Mouse (Mus musculus) ES-E14 (cell line): Measurements from ENCODE around the gene Uba52. TPM values are rescaled to one million over a fixed set of nuclear protein-coding genes. Genes with fewer than 3 reads are reported as not detected.
A peak's percentile ranks its signal among the peaks of the same experiment; 100 is the strongest.

Source experiments
- DNase-seq: peaks from one replicate; pipeline ENCODE4 v3.0.0-alpha.2; 2013; ENCODE audit warnings: low read depth, low spot score
- H3K27ac ChIP-seq: 2 replicates; pipeline ENCODE4 v1.5.1; 2012; ENCODE audit warnings: low read depth, mild to moderate bottlenecking, low read length, moderate library complexity, mixed read lengths; ENCODE audit not compliant: poor library complexity, insufficient read depth, severe bottlenecking
- H3K36me3 ChIP-seq: 2 replicates; pipeline ENCODE4 v1.6.1; 2012; ENCODE audit warnings: mild to moderate bottlenecking, low read length, moderate library complexity, mixed read lengths; ENCODE audit not compliant: control insufficient read depth, poor library complexity, insufficient read depth, severe bottlenecking
- H3K4me1 ChIP-seq, 2 experiments: fragments of 150-350 bp in 1 of 2; sonication (generic) in 1 of 2; 2 replicates each; pipeline ENCODE4 v1.6.1; 2012; ENCODE audit warnings: low read length in 2 of 2, mild to moderate bottlenecking in 1 of 2, mixed read lengths in 1 of 2; ENCODE audit not compliant: control insufficient read depth in 2 of 2, insufficient read depth in 2 of 2, poor library complexity in 1 of 2
- H3K4me3 ChIP-seq, 2 experiments: fragments of 150-350 bp in 1 of 2; sonication (generic) in 1 of 2; 2 replicates each; pipeline ENCODE4 v1.5.1; 2012; ENCODE audit warnings: low read length in 2 of 2, low read depth in 1 of 2, mild to moderate bottlenecking in 1 of 2, mixed read lengths in 1 of 2; ENCODE audit not compliant: insufficient read depth in 1 of 2, poor library complexity in 1 of 2, severe bottlenecking in 1 of 2
- H3K9ac ChIP-seq: 2 replicates; pipeline ENCODE4 v1.6.1; 2012; ENCODE audit warnings: low read depth, mild to moderate bottlenecking, low read length, mixed read lengths; ENCODE audit not compliant: poor library complexity, insufficient read depth, severe bottlenecking
- H3K9me3 ChIP-seq: fragments of 150-350 bp; sonication (generic); 2 replicates; pipeline ENCODE4 v1.6.1; 2012; ENCODE audit warnings: low read depth, mild to moderate bottlenecking, low read length; ENCODE audit not compliant: control insufficient read depth, insufficient read depth
- CHD2 ChIP-seq: IDR thresholded peaks from 2 replicates; pipeline ENCODE4 v1.6.1; 2014; ENCODE audit warnings: mild to moderate bottlenecking, low read depth, low read length, inconsistent platforms
- HCFC1 ChIP-seq: IDR thresholded peaks from 2 replicates; pipeline ENCODE4 v1.6.1; 2012; ENCODE audit warnings: low read length, inconsistent platforms, borderline replicate concordance; ENCODE audit not compliant: insufficient read depth
- MAFK ChIP-seq: IDR thresholded peaks from 2 replicates; pipeline ENCODE4 v1.6.1; 2014; ENCODE audit warnings: mild to moderate bottlenecking, low read depth, low read length, inconsistent platforms; ENCODE audit not compliant: insufficient read depth
- ZC3H11A ChIP-seq: IDR thresholded peaks from 2 replicates; pipeline ENCODE4 v1.6.1; 2012; ENCODE audit warnings: low read depth, mild to moderate bottlenecking, inconsistent platforms, low read length, borderline replicate concordance
- ZNF384 ChIP-seq: IDR thresholded peaks from 2 replicates; pipeline ENCODE4 v1.6.1; 2012; ENCODE audit warnings: low read depth, low read length, inconsistent platforms
- in situ Hi-C, 2 experiments: fragments of 600-800 bp; cut with MboI; formaldehyde crosslinking; loops; one replicate each; pipeline ENCODE4 v1.15.1; 2025; ENCODE audit warnings: low sequenced_read_pairs in 2 of 2, inconsistent platforms in 1 of 2; ENCODE audit not compliant: unreplicated experiment in 2 of 2
- total RNA-seq: library from RNA; depleted of rRNA; stranded (reverse); fragments of 300-350 nt; gene quantifications from 2 replicates; pipeline ENCODE4 v1.2.3, GENCODE M21; 2012

Gene Uba52
- total RNA-seq, 1 experiment = 3,214 TPM

DNA sequence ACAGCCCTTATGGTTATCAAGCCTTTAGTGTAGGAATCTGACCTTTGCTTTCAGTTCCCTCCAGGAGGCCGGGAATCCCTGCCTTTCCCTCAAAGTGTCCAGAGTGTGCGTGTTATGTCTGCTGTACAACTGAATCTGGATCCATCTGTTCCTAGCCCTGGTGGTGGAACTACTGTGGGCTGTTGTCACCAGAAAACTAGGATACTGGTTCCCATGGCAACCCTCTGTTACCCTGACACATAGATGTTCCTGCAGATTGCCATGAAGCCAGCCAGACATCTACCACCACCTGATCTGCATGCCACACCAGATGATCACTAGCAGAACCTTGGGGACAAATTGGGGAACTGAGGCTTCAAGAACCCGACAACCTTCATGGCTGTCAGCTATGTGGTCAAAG, 28.7 kb downstream of the Uba52 start:
- in situ Hi-C loops = no loop called here
- Histone ChIP-seq H3K4me1 (peaks cover 0 to 14% of the 10 kb centered on the region in 2 experiments; a peak in 1 of 4 replicates), H3K9ac (no peak overlapping the region), H3K36me3 (no peaks in the 10 kb centered on the region), H3K27ac (no peak overlapping the region), H3K4me3 (no peak overlapping the region), H3K9me3 (no peaks in the 10 kb centered on the region)
- no peak for DNase-seq
- TF ChIP-seq ZNF384 = no peak
- no peak for TF ChIP-seq ZC3H11A

- Histone ChIP-seq H3K36me3 (peaks cover 3% of the 10 kb centered on the region; the same call in 1 of the 2 replicates), H3K4me3 (peak overlapping the region; percentile 52 to 96), H3K9ac (peak overlapping the region; percentile 21; the same call in 1 of the 2 replicates), H3K9me3 (no peaks in the 10 kb centered on the region), H3K27ac (peak overlapping the region; percentile 59), H3K4me1 (peaks cover 0 to 7% of the 10 kb centered on the region in 2 experiments; a peak in 1 of 4 replicates)
- DNase-seq = peak; percentile 92
- in situ Hi-C loops = no loop called here
- TF ChIP-seq ZC3H11A = no peak
- TF ChIP-seq MAFK = no peak
- peak; percentile 54; the same call in 1 of the 2 replicates for TF ChIP-seq HCFC1
- no peak for TF ChIP-seq ZNF384
- no peak for TF ChIP-seq CHD2
These were observed 33.2 kb downstream of the Uba52 start for GRCm38 (mm10) chr8:70477269-70477982.

DNA sequence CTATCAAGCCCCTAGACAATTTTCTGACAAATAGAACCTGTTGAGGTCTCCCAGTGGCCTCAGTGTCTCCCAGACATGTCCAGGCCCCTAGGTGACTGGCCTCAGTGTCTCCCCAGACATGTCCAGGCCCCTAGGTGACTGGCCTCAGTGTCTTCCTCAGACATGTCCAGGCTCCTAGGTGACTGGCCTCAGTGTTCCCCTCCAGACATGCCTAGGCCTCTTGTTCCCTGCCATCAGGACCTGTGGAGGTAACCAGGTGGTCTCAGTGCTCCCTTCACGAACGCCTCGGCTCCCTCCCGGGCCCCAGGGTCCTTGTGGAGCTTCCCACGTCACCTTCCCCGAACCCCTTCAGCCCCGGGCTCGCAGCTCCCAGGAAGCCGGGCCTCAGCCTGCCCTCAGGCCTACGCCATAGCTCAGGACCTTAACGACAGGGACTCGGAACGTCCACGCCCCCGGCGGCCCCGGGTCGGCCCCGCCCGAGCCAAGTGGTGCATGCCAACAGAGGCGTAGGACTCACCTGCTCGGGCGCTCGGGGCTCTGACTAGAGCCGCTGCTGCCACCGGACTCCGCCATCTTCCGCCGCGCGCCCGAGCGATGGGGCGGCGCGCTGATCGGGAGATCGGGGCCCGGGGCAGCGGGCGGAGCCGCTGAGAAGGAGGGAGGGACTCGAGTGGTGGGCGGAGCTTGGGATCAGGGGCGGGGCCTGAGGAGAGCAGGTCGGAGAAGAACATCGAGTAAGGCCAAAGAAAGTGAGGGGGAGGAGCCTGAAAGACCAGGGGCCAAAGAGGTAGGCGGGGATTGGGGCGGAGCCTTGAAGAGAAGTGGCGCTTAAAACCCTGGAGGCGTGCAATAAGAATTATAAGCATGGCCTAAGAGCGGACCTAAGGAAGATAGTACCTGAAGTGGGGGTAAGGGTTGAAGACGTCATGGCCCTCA, 34.0 kb downstream of the Uba52 start, which contains the start of gene Klhl26:
Klhl26 (minus strand) TSS at position 636 of the 936 bp plus-strand sequence.
- no peak for TF ChIP-seq ZC3H11A
- TF ChIP-seq ZNF384 = no peak
- TF ChIP-seq HCFC1 = no peak
- no peak for TF ChIP-seq CHD2
- in situ Hi-C loops = no loop called here
- H3K4me3 ChIP-seq = peak within 1 kb of the TSS; percentile 81 to 96

GRCm38 (mm10) chr8:70471856-70472255, 38.7 kb downstream of the Uba52 start:
- Histone ChIP-seq H3K4me1 (peaks cover 1 to 12% of the 10 kb centered on the region in 2 experiments; a peak in 2 of 4 replicates), H3K36me3 (peaks cover 3% of the 10 kb centered on the region; the same call in 1 of the 2 replicates), H3K4me3 (no peak overlapping the region), H3K9me3 (no peaks in the 10 kb centered on the region), H3K27ac (no peak overlapping the region), H3K9ac (no peak overlapping the region)
- no peak for DNase-seq
- TF ChIP-seq HCFC1 (no peak), MAFK (no peak), CHD2 (no peak), ZNF384 (no peak), ZC3H11A (no peak)
- in situ Hi-C loops = no loop called here

More for the DNA sequence above, 34.0 kb downstream of the Uba52 start, which contains the start of gene Klhl26:
- Histone ChIP-seq H3K27ac (peak within 1 kb of the TSS; percentile 59), H3K9ac (peak within 1 kb of the TSS; percentile 85), H3K9me3 (no peaks in the 10 kb centered on the region), H3K4me1 (peaks cover 0 to 7% of the 10 kb centered on the region in 2 experiments; a peak in 1 of 4 replicates), H3K36me3 (peaks cover 3% of the 10 kb centered on the region; the same call in 1 of the 2 replicates)
- peak; percentile 99 for DNase-seq
